16 mouse cellular contexts compared by ENCODE assay signal in genomic region chr1:189806533-189807297, GRCm38 (mm10).
DNase-seq lines count a peak whose midpoint lies in the region; ATAC-seq and TF ChIP-seq lines count a peak whose summit lies in the region.
"Had no signal": no experiment of that assay in that cellular context is flagged by ENCODE, and none has a peak within 500 bp of the region (broad histone marks: within the 10 kb centered on the region; RNA-seq: fewer than 3 reads in every experiment).

No protein-coding gene starts in this region.

- no peak overlapping the region for H3K4me2 ChIP-seq in heart, embryonic 11.5 days
- H3K4me2 ChIP-seq in liver, embryonic 11.5 days: no peak overlapping the region
- H3K4me2 ChIP-seq: embryonic facial prominence, embryonic 15.5 days; forebrain, embryonic 12.5 days; limb, embryonic 13.5 days had no signal

- no peak for TF ChIP-seq CTCF in liver, adult 2 months (IDR thresholded peaks at IDR 0.05; ENCODE audit: low read depth, low read length)
- TF ChIP-seq CTCF in thymus, adult 2 months (IDR thresholded peaks at IDR 0.05; ENCODE audit: borderline replicate concordance, control insufficient read depth, extremely low read depth, insufficient read depth, low read length, poor library complexity): no peak

- no peak overlapping the region for H3K9ac ChIP-seq in heart, embryonic 11.5 days (ENCODE audit: low read depth, low read length)
- 0 out of 2 replicates have a peak overlapping the region, but pooled peaks have one; percentile 33 for H3K9ac ChIP-seq in liver, adult 2 months (ENCODE audit: low read depth, low read length)
- no peak overlapping the region for H3K9ac ChIP-seq in liver, embryonic 11.5 days (ENCODE audit: low read depth, low read length)
- H3K9ac ChIP-seq: embryonic facial prominence, embryonic 15.5 days; forebrain, embryonic 12.5 days; limb, embryonic 13.5 days had no signal

- H3K4me1 ChIP-seq in heart, embryonic 11.5 days (ENCODE audit: control insufficient read depth, insufficient read depth, low read length): peaks cover 11% of the 10 kb centered on the region
- H3K4me1 ChIP-seq in liver, adult 2 months (ENCODE audit: control insufficient read depth, insufficient read depth, low read length): no peaks in the 10 kb centered on the region
- peaks cover 17% of the 10 kb centered on the region for H3K4me1 ChIP-seq in liver, embryonic 11.5 days (replicated peaks; ENCODE audit: control insufficient read depth, insufficient read depth, low read length)
- peaks cover 62% of the 10 kb centered on the region for H3K4me1 ChIP-seq in thymus, adult 2 months (replicated peaks; ENCODE audit: control insufficient read depth, insufficient read depth, low read length)
- H3K4me1 ChIP-seq: forebrain, embryonic 12.5 days had no signal

- no peak for TF ChIP-seq POLR2A in liver, adult 2 months (IDR thresholded peaks at IDR 0.05; ENCODE audit: extremely low read depth, insufficient read depth, low read length)
- no peak for TF ChIP-seq POLR2A in thymus, adult 2 months (IDR thresholded peaks at IDR 0.05; ENCODE audit: control insufficient read depth, extremely low read depth, insufficient read depth, low read length, poor library complexity)

- H3K27ac ChIP-seq in heart, embryonic 11.5 days (ENCODE audit: low read depth, low read length): 0 out of 2 replicates have a peak overlapping the region, but pooled peaks have one; percentile 7
- H3K27ac ChIP-seq in liver, adult 2 months (replicated peaks; ENCODE audit: insufficient read depth, low read depth, low read length): no peak overlapping the region
- H3K27ac ChIP-seq in liver, embryonic 11.5 days (ENCODE audit: low read depth, low read length): no peak overlapping the region; the same call in 1 of the 2 replicates
- peak overlapping the region; percentile 7; the same call in 1 of the 2 replicates for H3K27ac ChIP-seq in thymus, adult 2 months (ENCODE audit: control insufficient read depth, insufficient read depth, low read length)
- H3K27ac ChIP-seq: embryonic facial prominence, embryonic 15.5 days; forebrain, embryonic 12.5 days; limb, embryonic 13.5 days; macrophage had no signal

- WGBS in heart, embryonic 11.5 days (ENCODE audit: insufficient replicate concordance): 71% methylated on average over 13 of the region's 13 CpGs
- WGBS in liver, adult 2 months: 69% methylated on average over 13 of the region's 13 CpGs
- WGBS in liver, embryonic 11.5 days: 58% methylated on average over 13 of the region's 13 CpGs
- 70% methylated on average over 13 of the region's 13 CpGs for WGBS in thymus, adult 2 months

- ATAC-seq in heart, embryonic 11.5 days (replicated peaks; ENCODE audit: insufficient number of reproducible peaks, low FRiP score, low TSS enrichment): no peak
- no peak for ATAC-seq in liver, embryonic 11.5 days (replicated peaks; ENCODE audit: low FRiP score)
- peak; percentile 51 for ATAC-seq in megakaryocyte progenitor cell, adult 5-6 weeks (replicated peaks; ENCODE audit: poor library complexity)
- ATAC-seq: midbrain, embryonic 16.5 days had no signal

- H3K4me3 ChIP-seq in heart, embryonic 11.5 days (ENCODE audit: low read depth, low read length): no peak overlapping the region
- H3K4me3 ChIP-seq in liver, adult 2 months (ENCODE audit: insufficient read depth, low read depth, low read length): no peak overlapping the region
- no peak overlapping the region for H3K4me3 ChIP-seq in liver, embryonic 11.5 days (ENCODE audit: low read depth, low read length)
- no peak overlapping the region for H3K4me3 ChIP-seq in thymus, adult 2 months (ENCODE audit: control insufficient read depth, insufficient read depth, low read length)
- H3K4me3 ChIP-seq: embryonic facial prominence, embryonic 15.5 days; forebrain, embryonic 12.5 days; limb, embryonic 13.5 days had no signal

- no peak for DNase-seq in heart, postnatal 36 days
- no peak for DNase-seq in liver, adult 2 months (ENCODE audit: extremely low read depth, low read depth, low spot score)
- DNase-seq in liver, embryonic 11.5 days (ENCODE audit: low spot score): no peak
- DNase-seq in thymus, adult 2 months: no peak
- no peak for DNase-seq in thymus, postnatal 25 days
- DNase-seq in cerebellum, adult 18-20 months: no peak
- DNase-seq: adrenal gland, adult 2 months; cerebellum, adult 11-12 months; gastrocnemius, postnatal 10 days had no signal

- H3K9me3 ChIP-seq in heart, embryonic 11.5 days (replicated peaks; ENCODE audit: control insufficient read depth, low read length): no peaks in the 10 kb centered on the region
- no peaks in the 10 kb centered on the region for H3K9me3 ChIP-seq in liver, embryonic 11.5 days (ENCODE audit: control insufficient read depth, low read length)
- H3K9me3 ChIP-seq: embryonic facial prominence, embryonic 15.5 days; forebrain, embryonic 12.5 days; limb, embryonic 13.5 days had no signal

- H3K36me3 ChIP-seq in heart, embryonic 11.5 days (ENCODE audit: control insufficient read depth, insufficient read depth, low read length): no peaks in the 10 kb centered on the region
- no peaks in the 10 kb centered on the region for H3K36me3 ChIP-seq in liver, adult 2 months (ENCODE audit: control insufficient read depth, insufficient read depth, low read length)
- H3K36me3 ChIP-seq in liver, embryonic 11.5 days (ENCODE audit: control insufficient read depth, insufficient read depth, low read length): no peaks in the 10 kb centered on the region; the same call in 1 of the 2 replicates
- H3K36me3 ChIP-seq in thymus, adult 2 months (ENCODE audit: control insufficient read depth, insufficient read depth, low read length): no peaks in the 10 kb centered on the region
- H3K36me3 ChIP-seq: forebrain, embryonic 12.5 days had no signal

- no peaks in the 10 kb centered on the region for H3K27me3 ChIP-seq in heart, embryonic 11.5 days (ENCODE audit: control insufficient read depth, insufficient read depth, low read length)
- H3K27me3 ChIP-seq in liver, adult 2 months (ENCODE audit: control insufficient read depth, insufficient read depth, low read length): no peaks in the 10 kb centered on the region
- no peaks in the 10 kb centered on the region for H3K27me3 ChIP-seq in liver, embryonic 11.5 days (replicated peaks; ENCODE audit: control insufficient read depth, insufficient read depth, low read length)
- H3K27me3 ChIP-seq in thymus, adult 2 months (ENCODE audit: control insufficient read depth, insufficient read depth, low read length): no peaks in the 10 kb centered on the region
- H3K27me3 ChIP-seq: embryonic facial prominence, embryonic 15.5 days; limb, embryonic 13.5 days had no signal

- no peaks in the 10 kb centered on the region for H3K79me2 ChIP-seq in liver, adult 2 months (ENCODE audit: control insufficient read depth, insufficient read depth, low read length)

- intact Hi-C loops in heart, postnatal 36 days (cut with DNase I): no loop called here

Comparison
In these comparisons a context has a peak if more than half of its experiments do, and no peak if none do; other contexts are left out.
1. H3K27ac ChIP-seq: peak in heart, embryonic 11.5 days (single experiment) and thymus, adult 2 months (single experiment); none in liver, adult 2 months (single experiment) and liver, embryonic 11.5 days (single experiment).